Mouse (Mus musculus) liver, postnatal 0 days (tissue): ENCODE results near the gene Cntnap5a. TPM values are rescaled to one million over a fixed set of nuclear protein-coding genes. Genes with fewer than 3 reads are reported as not detected.

ENCODE experiments used
- ATAC-seq: fragments of 200-750 bp; cut with Nextera tagmentation; 2 replicates; pipeline ENCODE4 v1.8.0; 2017; ENCODE audit warnings: mild to moderate bottlenecking, moderate library complexity
- DNase-seq: peaks from one replicate; pipeline ENCODE4 v3.0.0-alpha.2; 2016
- H3K27ac ChIP-seq: fragments of 300-500 bp; sonication (generic); 2 replicates; pipeline ENCODE4 v1.5.1; 2014; ENCODE audit warnings: antibody characterized with exemption, moderate library complexity, mild to moderate bottlenecking, low read depth
- H3K27me3 ChIP-seq: fragments of 300-500 bp; sonication (generic); 2 replicates; pipeline ENCODE4 v1.6.1; 2014; ENCODE audit warnings: low read length, control low read depth, mixed read lengths; ENCODE audit not compliant: insufficient read depth
- H3K36me3 ChIP-seq: fragments of 300-500 bp; sonication (generic); replicated peaks from 2 replicates; pipeline ENCODE4 v1.6.1; 2014; ENCODE audit warnings: mild to moderate bottlenecking, control low read depth, low read length, moderate library complexity, mixed read lengths; ENCODE audit not compliant: insufficient read depth
- H3K4me1 ChIP-seq: fragments of 300-500 bp; sonication (generic); 2 replicates; pipeline ENCODE4 v1.6.1; 2014; ENCODE audit warnings: antibody characterized with exemption, mild to moderate bottlenecking, control low read depth; ENCODE audit not compliant: insufficient read depth
- H3K4me2 ChIP-seq: fragments of 300-500 bp; sonication (generic); 2 replicates; pipeline ENCODE4 v1.6.1; 2014; ENCODE audit warnings: low read depth, mild to moderate bottlenecking, low read length, moderate library complexity, mixed read lengths
- H3K4me3 ChIP-seq: fragments of 300-500 bp; sonication (generic); 2 replicates; pipeline ENCODE4 v1.5.1; 2014; ENCODE audit warnings: low read depth, low read length
- H3K9ac ChIP-seq: fragments of 300-500 bp; sonication (generic); replicated peaks from 2 replicates; pipeline ENCODE4 v1.6.1; 2014; ENCODE audit warnings: mild to moderate bottlenecking, moderate library complexity
- H3K9me3 ChIP-seq: fragments of 300-500 bp; sonication (generic); 2 replicates; pipeline ENCODE4 v1.6.1; 2016; ENCODE audit warnings: mild to moderate bottlenecking, control low read depth, low read length, mixed read lengths
- CTCF ChIP-seq: sonication (generic); IDR thresholded peaks from 2 replicates; pipeline ENCODE4 v1.5.1; 2016; ENCODE audit warnings: antibody characterized with exemption, low read depth
- EP300 ChIP-seq: IDR thresholded peaks from 2 replicates; pipeline ENCODE4 v1.6.1; 2016; ENCODE audit warnings: antibody characterized with exemption, low read depth, mild to moderate bottlenecking
- WGBS: fragments of 180-500 bp; shearing (Covaris S2); extraction: QIAGEN DNeasy Blood & Tissue Kit; methylation state at CpG from one replicate; pipeline ENCODE4 v1.1.7; 2014; ENCODE audit not compliant: insufficient replicate concordance; 5-methylcytosine and 5-hydroxymethylcytosine counted together
- polyA plus RNA-seq: library from polyadenylated mRNA; unstranded; fragments of >200 nt; fragmentation: Nextera tagmentation; extraction: Ambion mirVana; gene quantifications from 2 replicates; pipeline ENCODE4 v1.2.1, GENCODE M21; 2015

The Cntnap5a gene
- polyA plus RNA-seq, 1 experiment from 2014 or later = not detected

- no peaks in the 10 kb centered on the region for H3K4me1 ChIP-seq
- H3K27ac ChIP-seq = no peak overlapping the region
- no peak overlapping the region for H3K4me3 ChIP-seq
- ATAC-seq (no peak), DNase-seq (no peak)
- TF ChIP-seq EP300 (no peak), CTCF (no peak)
- no peaks in the 10 kb centered on the region for H3K9me3 ChIP-seq
- H3K36me3 ChIP-seq = no peaks in the 10 kb centered on the region
- H3K9ac ChIP-seq = no peak overlapping the region
- no peak overlapping the region for H3K4me2 ChIP-seq
- no peaks in the 10 kb centered on the region for H3K27me3 ChIP-seq
- 58% methylated on average over 3 of the region's 3 CpGs for WGBS
Observed at GRCm38 (mm10) chr1:116311512-116311911, 627.0 kb downstream of the Cntnap5a start.

GRCm38 (mm10) chr1:116313269-116313668, 628.7 kb downstream of the Cntnap5a start:
- H3K9ac ChIP-seq = no peak overlapping the region
- H3K27me3 ChIP-seq = no peaks in the 10 kb centered on the region
- H3K9me3 ChIP-seq = no peaks in the 10 kb centered on the region
- no peak for ATAC-seq
- H3K4me2 ChIP-seq = no peak overlapping the region
- no peak overlapping the region for H3K4me3 ChIP-seq
- H3K27ac ChIP-seq = no peak overlapping the region
- 0 out of 2 replicates have a peak, but pooled peaks have one; percentile 14 for TF ChIP-seq CTCF
- TF ChIP-seq EP300 = no peak
- DNase-seq = no peak
- no peaks in the 10 kb centered on the region for H3K4me1 ChIP-seq
- H3K36me3 ChIP-seq = no peaks in the 10 kb centered on the region

GRCm38 (mm10) chr1:116324505-116324904, 639.9 kb downstream of the Cntnap5a start:
- no peaks in the 10 kb centered on the region for H3K27me3 ChIP-seq
- TF ChIP-seq EP300 (no peak), CTCF (no peak)
- no peak for ATAC-seq
- H3K9ac ChIP-seq = no peak overlapping the region
- no peaks in the 10 kb centered on the region for H3K4me1 ChIP-seq
- no peak overlapping the region for H3K27ac ChIP-seq
- H3K4me3 ChIP-seq = no peak overlapping the region
- no peaks in the 10 kb centered on the region for H3K36me3 ChIP-seq
- H3K4me2 ChIP-seq = no peak overlapping the region
- H3K9me3 ChIP-seq = no peaks in the 10 kb centered on the region
- no peak for DNase-seq

GRCm38 (mm10) chr1:116353669-116354068, 669.1 kb downstream of the Cntnap5a start:
- Histone ChIP-seq H3K27me3 (no peaks in the 10 kb centered on the region), H3K36me3 (no peaks in the 10 kb centered on the region), H3K4me1 (no peaks in the 10 kb centered on the region), H3K9ac (no peak overlapping the region), H3K27ac (no peak overlapping the region), H3K4me3 (no peak overlapping the region), H3K9me3 (no peaks in the 10 kb centered on the region), H3K4me2 (no peak overlapping the region)
- ATAC-seq (no peak), DNase-seq (no peak)
- TF ChIP-seq EP300 (no peak), CTCF (no peak)

- Histone ChIP-seq H3K27me3 (no peaks in the 10 kb centered on the region), H3K4me3 (no peak overlapping the region), H3K36me3 (no peaks in the 10 kb centered on the region), H3K4me1 (no peaks in the 10 kb centered on the region), H3K4me2 (no peak overlapping the region), H3K27ac (no peak overlapping the region), H3K9ac (no peak overlapping the region), H3K9me3 (no peaks in the 10 kb centered on the region)
- 59% methylated on average over 2 of the region's 2 CpGs for WGBS
- no peak for ATAC-seq
- TF ChIP-seq EP300 = no peak
- no peak for TF ChIP-seq CTCF
- no peak for DNase-seq
Observed at GRCm38 (mm10) chr1:116365606-116366005, 681.0 kb downstream of the Cntnap5a start.

GRCm38 (mm10) chr1:116366171-116366570, 681.6 kb downstream of the Cntnap5a start:
- no peaks in the 10 kb centered on the region for H3K36me3 ChIP-seq

GRCm38 (mm10) chr1:116366806-116367205, 682.2 kb downstream of the Cntnap5a start:
- Histone ChIP-seq H3K9ac (no peak overlapping the region), H3K36me3 (no peaks in the 10 kb centered on the region), H3K9me3 (no peaks in the 10 kb centered on the region), H3K4me1 (no peaks in the 10 kb centered on the region), H3K4me3 (no peak overlapping the region), H3K27ac (no peak overlapping the region), H3K27me3 (no peaks in the 10 kb centered on the region), H3K4me2 (no peak overlapping the region)
- TF ChIP-seq CTCF (no peak), EP300 (no peak)
- DNase-seq (no peak), ATAC-seq (no peak)

More at GRCm38 (mm10) chr1:116366171-116366570, 681.6 kb downstream of the Cntnap5a start:
- H3K4me1 ChIP-seq = no peaks in the 10 kb centered on the region
- H3K4me2 ChIP-seq = no peak overlapping the region
- H3K27ac ChIP-seq = no peak overlapping the region
- 35% methylated on average over 2 of the region's 2 CpGs for WGBS
- H3K9me3 ChIP-seq = no peaks in the 10 kb centered on the region
- no peak overlapping the region for H3K9ac ChIP-seq
- TF ChIP-seq CTCF (no peak), EP300 (no peak)
- no peak for DNase-seq
- no peaks in the 10 kb centered on the region for H3K27me3 ChIP-seq
- no peak for ATAC-seq
- no peak overlapping the region for H3K4me3 ChIP-seq
